Mouse (Mus musculus) heart, postnatal 4 days (tissue): ENCODE results near the gene Gstz1. TPM values are rescaled to one million over a fixed set of nuclear protein-coding genes. Genes with fewer than 3 reads are reported as not detected.
"Not testable (repeated sequence)": the region's sequence is repeated elsewhere in the genome, so short reads cannot be mapped to it uniquely, and the experiment has no call there.

Source experiments
- DNase-seq: peaks from one replicate; pipeline ENCODE4 v3.0.0; 2021
- total RNA-seq, 2 experiments: library from RNA; stranded (reverse); gene quantifications; 2 replicates each; pipeline ENCODE4 v1.2.3; 2021

Gstz1 gene
- 10 to 100 TPM; 51.8 to 53.9 TPM for total RNA-seq

GRCm38 (mm10) chr12:87146966-87147365 lies at the start of gene Gstz1:
Gene Gstz1, plus strand, starts transcription at chr12:87147165.
- DNase-seq: peak; percentile 90

- no peak for DNase-seq
Observed at GRCm38 (mm10) chr12:87100331-87100730, 46.6 kb upstream of the Gstz1 start.

GRCm38 (mm10) chr12:87102165-87102631 lies 44.8 kb upstream of the Gstz1 start, which contains the start of gene Ngb:
Gene Ngb, minus strand, starts transcription at chr12:87102539.
- no peak for DNase-seq

GRCm38 (mm10) chr12:87103471-87103870 lies 43.5 kb upstream of the Gstz1 start:
- no peak for DNase-seq

GRCm38 (mm10) chr12:87104796-87105195 lies 42.2 kb upstream of the Gstz1 start:
- no peak for DNase-seq

GRCm38 (mm10) chr12:87107357-87107977 lies 39.5 kb upstream of the Gstz1 start:
- no peak for DNase-seq

GRCm38 (mm10) chr12:87121918-87122589 lies 24.9 kb upstream of the Gstz1 start:
- DNase-seq: no peak

- no peak for DNase-seq
Observed at GRCm38 (mm10) chr12:87127256-87127655, 19.7 kb upstream of the Gstz1 start.

GRCm38 (mm10) chr12:87130224-87130623 lies 16.7 kb upstream of the Gstz1 start:
- DNase-seq: no peak

GRCm38 (mm10) chr12:87131181-87131580 lies 15.8 kb upstream of the Gstz1 start:
- peak; percentile 16 for DNase-seq

- peak; percentile 54 for DNase-seq
Observed at GRCm38 (mm10) chr12:87131619-87132018, 15.3 kb upstream of the Gstz1 start.

- DNase-seq: no peak
Observed at GRCm38 (mm10) chr12:87132210-87132609, 14.8 kb upstream of the Gstz1 start.

- no peak for DNase-seq
Observed at GRCm38 (mm10) chr12:87132784-87133183, 14.2 kb upstream of the Gstz1 start.

GRCm38 (mm10) chr12:87137439-87138341 lies 9.3 kb upstream of the Gstz1 start:
- DNase-seq: no peak

GRCm38 (mm10) chr12:87138342-87138701 lies 8.6 kb upstream of the Gstz1 start:
- no peak for DNase-seq

- no peak for DNase-seq
Observed at GRCm38 (mm10) chr12:87138768-87139167, 8.2 kb upstream of the Gstz1 start.

- no peak for DNase-seq
Observed at GRCm38 (mm10) chr12:87142156-87142555, 4.8 kb upstream of the Gstz1 start.

- DNase-seq: peak; percentile 93
Observed at GRCm38 (mm10) chr12:87147395-87148089, 577 bp downstream of the Gstz1 start, which contains the start of gene Pomt2. Gene Pomt2, minus strand, starts transcription at chr12:87147968.

GRCm38 (mm10) chr12:87148136-87148535 lies 1.2 kb downstream of the Gstz1 start:
- no peak for DNase-seq

GRCm38 (mm10) chr12:87149471-87149870 lies 2.5 kb downstream of the Gstz1 start:
- no peak for DNase-seq

GRCm38 (mm10) chr12:87154448-87154847 lies 7.5 kb downstream of the Gstz1 start:
- not testable (repeated sequence) for DNase-seq

- no peak for DNase-seq
Observed at GRCm38 (mm10) chr12:87157361-87157760, 10.4 kb downstream of the Gstz1 start.
